Mouse (Mus musculus): ENCODE data around the gene Ndufaf3.

Gene Ndufaf3

GRCm38 (mm10) chr9:108516380-108517251 lies 50.6 kb downstream of the Ndufaf3 start, which contains the start of gene Qrich1:
TSS of gene Qrich1 (plus strand) at chr9:108516806.
- DNase-seq = peak; percentile 97

Data from thymus, postnatal 14 days (tissue).